In the genomic region with DNA sequence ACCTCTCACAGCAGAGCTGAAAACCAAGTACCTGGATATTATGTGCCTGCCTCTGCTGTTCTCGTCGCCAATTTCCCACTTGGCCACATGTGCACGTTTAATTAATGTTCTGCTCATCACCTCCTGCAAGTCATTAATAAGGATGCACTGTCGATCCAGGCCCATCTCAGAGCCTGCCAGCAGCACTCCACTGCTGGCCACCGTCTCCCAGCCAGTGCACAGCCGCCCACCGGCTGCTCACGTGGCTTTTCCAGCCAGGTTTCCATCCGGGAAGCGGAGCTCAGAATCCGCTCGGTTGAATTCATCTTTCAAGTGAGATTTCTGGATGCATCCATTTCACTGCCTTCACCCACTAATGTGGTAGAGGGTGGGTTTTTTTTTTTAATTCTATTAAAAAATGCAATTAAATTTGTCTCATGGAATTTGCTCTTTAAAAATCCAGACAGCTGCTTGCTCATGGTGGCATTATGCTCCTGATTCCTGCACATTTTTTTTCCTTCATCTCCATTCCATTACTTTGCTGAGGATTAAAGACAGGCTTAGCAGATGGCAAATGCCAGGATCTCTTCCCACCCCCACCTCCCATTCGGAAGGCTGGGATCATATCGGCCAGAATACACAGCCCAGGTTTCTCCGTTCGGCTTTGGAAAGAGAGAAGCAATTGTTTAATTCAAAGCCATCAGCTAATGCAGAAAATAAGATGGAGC, we compare ENCODE assay signal across 10 mouse cellular contexts.
A peak's percentile ranks its signal among the peaks of the same experiment; 100 is the strongest.
DNase-seq lines count a peak whose midpoint lies in the region; ATAC-seq lines count a peak whose summit lies in the region.
"Had no signal": no experiment of that assay in that cellular context is flagged by ENCODE, and none has a peak within 500 bp of the region (broad histone marks: within the 10 kb centered on the region; RNA-seq: fewer than 3 reads in every experiment).

No protein-coding gene starts in this region.

- DNase-seq in cerebellum, postnatal 14 days: peak; percentile 66 to 68
- DNase-seq in left cerebral cortex, postnatal 36 days (ENCODE audit: low spot score in 2 of 2): peak; percentile 54 to 72
- peak; percentile 56 for DNase-seq in right cerebral cortex, adult 18-20 months
- DNase-seq in urinary bladder, postnatal 10 days (ENCODE audit: low spot score): no peak
- no peak for DNase-seq in adrenal gland, postnatal 14 days
- DNase-seq: cerebellum, adult 9-10 months; heart, adult 11 months had no signal

- peaks cover 19% of the 10 kb centered on the region for H3K4me1 ChIP-seq in hindbrain, embryonic 15.5 days (replicated peaks)
- H3K4me1 ChIP-seq in intestine, embryonic 16.5 days (ENCODE audit: control insufficient read depth, insufficient read depth, low read length): no peaks in the 10 kb centered on the region

- H3K9me3 ChIP-seq in hindbrain, embryonic 15.5 days: no peaks in the 10 kb centered on the region
- no peaks in the 10 kb centered on the region for H3K9me3 ChIP-seq in intestine, embryonic 16.5 days (ENCODE audit: control insufficient read depth, low read length)

- peak overlapping the region; percentile 11; the same call in 1 of the 2 replicates for H3K9ac ChIP-seq in hindbrain, embryonic 15.5 days
- H3K9ac ChIP-seq in intestine, embryonic 16.5 days (ENCODE audit: low read depth, low read length): no peak overlapping the region

- no peak overlapping the region for H3K4me3 ChIP-seq in hindbrain, embryonic 15.5 days
- H3K4me3 ChIP-seq in intestine, embryonic 16.5 days (ENCODE audit: low read length): no peak overlapping the region

- no peaks in the 10 kb centered on the region for H3K36me3 ChIP-seq in hindbrain, embryonic 15.5 days
- H3K36me3 ChIP-seq in intestine, embryonic 16.5 days (ENCODE audit: control insufficient read depth, insufficient read depth, low read length): no peaks in the 10 kb centered on the region

- H3K4me2 ChIP-seq in hindbrain, embryonic 15.5 days: peak overlapping the region; percentile 42
- H3K4me2 ChIP-seq in intestine, embryonic 16.5 days (ENCODE audit: low read depth, low read length): no peak overlapping the region

- intact Hi-C loops in left cerebral cortex, postnatal 36 days (cut with DNase I): loop anchor here (5.0 kb wide), 1 partner anchor 48 kb away; no protein-coding TSS in a partner anchor

- 24% methylated on average over 16 of the region's 16 CpGs for WGBS in hindbrain, embryonic 15.5 days
- 61% methylated on average over 16 of the region's 16 CpGs for WGBS in intestine, embryonic 16.5 days

- no peaks in the 10 kb centered on the region for H3K27me3 ChIP-seq in hindbrain, embryonic 15.5 days
- H3K27me3 ChIP-seq in intestine, embryonic 16.5 days (replicated peaks; ENCODE audit: control insufficient read depth, insufficient read depth, low read length): no peaks in the 10 kb centered on the region

- peak overlapping the region; percentile 76 for H3K27ac ChIP-seq in hindbrain, embryonic 15.5 days (replicated peaks)
- H3K27ac ChIP-seq in intestine, embryonic 16.5 days (ENCODE audit: low read length): no peak overlapping the region

- no peak for ATAC-seq in cerebellum, adult (ENCODE audit: insufficient number of reproducible peaks, low FRiP score, low TSS enrichment)
- peak; percentile 85 for ATAC-seq in hindbrain, embryonic 15.5 days (ENCODE audit: low FRiP score, low read depth)
- ATAC-seq in intestine, embryonic 16.5 days: no peak

Comparison
In these comparisons a context has a peak if more than half of its experiments do, and no peak if none do; other contexts are left out.
1. DNase-seq: peak in cerebellum, postnatal 14 days (2 of 2), left cerebral cortex, postnatal 36 days (2 of 2) and right cerebral cortex, adult 18-20 months (single experiment); none in urinary bladder, postnatal 10 days (single experiment) and adrenal gland, postnatal 14 days (single experiment).